Mouse (Mus musculus): ENCODE measurements around the gene C2cd5. TPM values are rescaled to one million over a fixed set of nuclear protein-coding genes. Genes with fewer than 3 reads are reported as not detected.

C2cd5 gene
- polyA plus RNA-seq, 1 experiment from 2014 or later = 43.9 TPM

GRCm38 (mm10) chr6:143137341-143137740 is 37.4 kb upstream of the C2cd5 start:
- H3K27me3 ChIP-seq (replicated peaks) = no peaks in the 10 kb centered on the region
- H3K36me3 ChIP-seq = no peaks in the 10 kb centered on the region
- ATAC-seq (ENCODE audit: low FRiP score) = no peak
- H3K27ac ChIP-seq (replicated peaks) = no peak overlapping the region
- 70% methylated on average over 5 of the region's 5 CpGs for WGBS
- H3K9ac ChIP-seq (replicated peaks) = no peak overlapping the region
- H3K4me2 ChIP-seq = no peak overlapping the region
- H3K4me1 ChIP-seq = no peaks in the 10 kb centered on the region
- H3K9me3 ChIP-seq (replicated peaks) = no peaks in the 10 kb centered on the region
- H3K4me3 ChIP-seq (replicated peaks) = no peak overlapping the region

DNA sequence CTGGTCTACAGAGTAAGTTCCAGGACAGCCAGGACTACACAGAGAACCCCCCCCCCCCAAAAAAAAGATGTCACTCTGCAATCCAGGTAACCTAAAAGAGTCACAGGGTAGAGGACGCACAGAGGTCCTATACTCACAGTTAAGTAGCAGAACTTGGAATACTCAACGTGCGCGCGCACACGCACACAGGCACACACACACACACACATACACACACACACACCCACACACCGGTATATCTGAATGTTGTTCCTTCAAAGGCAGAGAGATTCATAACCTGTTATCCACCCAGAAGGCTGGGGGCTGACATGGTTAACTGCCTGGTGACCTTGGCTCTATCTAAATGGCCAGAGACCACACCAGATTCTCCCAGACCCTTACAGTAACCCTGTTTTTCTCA is 36.7 kb upstream of the C2cd5 start:
- H3K4me2 ChIP-seq = no peak overlapping the region
- no peak overlapping the region for H3K4me3 ChIP-seq (replicated peaks)
- no peak overlapping the region for H3K27ac ChIP-seq (replicated peaks)
- H3K36me3 ChIP-seq = no peaks in the 10 kb centered on the region
- 95% methylated on average over 7 of the region's 7 CpGs for WGBS
- ATAC-seq (ENCODE audit: low FRiP score) = no peak
- no peak overlapping the region for H3K9ac ChIP-seq (replicated peaks)
- H3K27me3 ChIP-seq (replicated peaks) = no peaks in the 10 kb centered on the region
- no peaks in the 10 kb centered on the region for H3K4me1 ChIP-seq
- H3K9me3 ChIP-seq (replicated peaks) = no peaks in the 10 kb centered on the region

DNA sequence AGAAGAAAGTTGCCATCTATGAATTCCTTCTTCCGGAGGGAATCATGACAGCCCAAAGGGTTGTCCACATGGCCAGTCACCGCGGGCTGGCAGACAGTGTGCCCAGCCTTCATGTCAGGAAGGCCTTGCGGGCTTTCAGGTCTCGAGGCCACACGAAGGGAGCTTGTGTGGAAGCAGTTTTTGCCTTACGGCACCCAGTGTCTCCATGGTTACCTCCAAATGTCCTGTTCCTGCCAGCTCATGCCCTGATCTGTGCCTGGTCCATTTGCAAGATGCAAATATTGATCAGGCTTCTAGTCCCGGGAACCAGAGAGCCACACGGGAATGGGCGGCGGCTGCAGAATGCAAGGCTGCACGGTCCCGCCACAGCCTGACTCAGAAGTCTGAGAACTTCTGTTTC is 35.2 kb upstream of the C2cd5 start:
- Histone ChIP-seq H3K9ac (replicated peaks) (no peak overlapping the region), H3K9me3 (replicated peaks) (0 out of 2 replicates have a peak, but pooled peaks cover under 1% of the 10 kb centered on the region), H3K4me3 (replicated peaks) (no peak overlapping the region), H3K4me1 (no peaks in the 10 kb centered on the region), H3K4me2 (no peak overlapping the region), H3K27ac (replicated peaks) (no peak overlapping the region), H3K27me3 (replicated peaks) (no peaks in the 10 kb centered on the region), H3K36me3 (no peaks in the 10 kb centered on the region)
- no peak for ATAC-seq (ENCODE audit: low FRiP score)
- 90% methylated on average over 13 of the region's 13 CpGs for whole genome bisulfite sequencing

DNA sequence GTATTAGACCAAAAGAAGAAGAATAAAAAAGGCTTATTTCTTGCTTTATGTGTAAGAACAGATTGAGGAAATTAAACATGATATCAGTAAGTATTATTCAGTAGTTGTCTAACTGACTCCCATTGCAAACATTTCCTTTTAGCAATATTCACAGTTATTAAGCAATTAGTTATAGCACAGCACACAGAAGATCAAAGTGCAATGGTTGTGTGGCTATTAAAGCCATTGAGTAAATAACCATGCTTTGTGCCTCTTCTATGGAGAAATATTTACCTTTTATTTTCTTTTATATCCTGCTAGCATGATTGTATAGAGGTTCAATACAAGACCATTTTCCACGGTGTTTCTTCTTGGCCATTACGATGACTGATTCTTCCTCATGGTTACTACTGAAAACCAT is 33.2 kb upstream of the C2cd5 start:
- Histone ChIP-seq H3K9ac (replicated peaks) (no peak overlapping the region), H3K9me3 (replicated peaks) (0 out of 2 replicates have a peak, but pooled peaks cover 3% of the 10 kb centered on the region), H3K27me3 (replicated peaks) (no peaks in the 10 kb centered on the region), H3K27ac (replicated peaks) (no peak overlapping the region), H3K36me3 (no peaks in the 10 kb centered on the region), H3K4me1 (no peaks in the 10 kb centered on the region), H3K4me2 (no peak overlapping the region), H3K4me3 (replicated peaks) (no peak overlapping the region)
- no peak for ATAC-seq (ENCODE audit: low FRiP score)
- WGBS = 59% methylated on average over 2 of the region's 2 CpGs

DNA sequence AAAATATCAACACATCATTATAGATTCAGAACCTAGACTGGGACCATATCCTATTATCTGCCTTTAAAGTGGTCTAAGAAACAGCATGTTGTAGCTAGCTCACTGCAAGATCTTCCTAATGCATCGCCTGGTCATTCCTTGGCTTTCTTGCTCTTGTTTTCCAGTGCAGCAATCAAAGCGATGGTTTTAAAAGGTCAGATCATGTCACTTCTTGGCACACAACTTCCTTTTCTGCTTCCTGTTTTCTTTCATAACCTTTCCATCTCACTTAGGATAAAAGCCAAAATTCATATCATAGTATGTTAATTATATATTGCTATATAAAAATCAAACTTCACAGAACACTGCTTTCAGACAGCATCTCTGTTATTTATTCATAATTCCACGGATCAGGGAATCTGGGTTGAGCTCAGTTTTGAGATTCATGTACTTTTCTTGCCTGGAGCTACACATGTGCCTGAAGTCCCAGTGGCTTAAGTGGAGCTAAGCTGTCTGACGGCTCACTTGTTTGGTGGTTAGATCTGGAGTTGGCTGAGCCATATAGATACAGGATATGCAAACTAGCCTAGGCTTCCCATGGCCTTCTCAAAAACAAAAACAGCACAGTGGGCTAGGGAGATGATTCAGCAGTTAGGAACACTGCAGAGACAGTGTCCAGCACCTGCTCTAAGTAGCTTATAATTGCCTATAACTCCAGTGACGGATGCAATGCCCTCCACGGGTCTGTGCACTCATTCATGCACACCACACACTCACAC is 32.1 kb upstream of the C2cd5 start:
- Histone ChIP-seq H3K4me3 (replicated peaks) (no peak overlapping the region), H3K4me1 (no peaks in the 10 kb centered on the region), H3K4me2 (no peak overlapping the region), H3K36me3 (no peaks in the 10 kb centered on the region), H3K9me3 (replicated peaks) (0 out of 2 replicates have a peak, but pooled peaks cover 3% of the 10 kb centered on the region), H3K27ac (replicated peaks) (no peak overlapping the region), H3K27me3 (replicated peaks) (no peaks in the 10 kb centered on the region), H3K9ac (replicated peaks) (no peak overlapping the region)
- ATAC-seq (ENCODE audit: low FRiP score) = no peak
- WGBS = 69% methylated on average over 6 of the region's 6 CpGs

DNA sequence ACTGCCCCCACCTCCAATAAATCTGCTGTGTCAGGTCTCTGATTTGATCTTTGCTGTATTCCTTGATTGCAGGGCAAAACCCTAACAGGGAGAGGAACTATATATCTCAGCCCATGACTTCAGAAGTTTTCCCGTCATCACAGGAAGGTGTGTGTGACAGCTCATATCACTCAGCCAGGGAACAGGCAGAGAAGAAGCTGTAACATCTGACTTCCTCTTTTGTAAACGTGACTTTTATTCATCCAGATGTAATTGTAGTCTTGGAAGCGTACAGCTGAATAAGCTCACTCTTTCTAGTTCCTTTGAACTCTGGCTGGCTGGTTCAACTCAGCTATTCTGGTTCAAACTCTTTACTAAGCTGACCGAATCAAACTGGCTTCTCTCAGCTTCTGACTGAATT is 30.5 kb upstream of the C2cd5 start:
- 88% methylated on average over 4 of the region's 4 CpGs for WGBS
- Histone ChIP-seq H3K9me3 (replicated peaks) (0 out of 2 replicates have a peak, but pooled peaks cover 3% of the 10 kb centered on the region), H3K27ac (replicated peaks) (no peak overlapping the region), H3K9ac (replicated peaks) (no peak overlapping the region), H3K4me1 (no peaks in the 10 kb centered on the region), H3K4me3 (replicated peaks) (no peak overlapping the region), H3K36me3 (no peaks in the 10 kb centered on the region), H3K27me3 (replicated peaks) (no peaks in the 10 kb centered on the region), H3K4me2 (no peak overlapping the region)
- ATAC-seq (ENCODE audit: low FRiP score) = no peak

- H3K27ac ChIP-seq (replicated peaks) = no peak overlapping the region
- H3K9ac ChIP-seq (replicated peaks) = no peak overlapping the region
- H3K27me3 ChIP-seq (replicated peaks) = no peaks in the 10 kb centered on the region
- H3K4me3 ChIP-seq (replicated peaks) = no peak overlapping the region
- H3K4me1 ChIP-seq = no peaks in the 10 kb centered on the region
- ATAC-seq (ENCODE audit: low FRiP score) = no peak
- WGBS = 82% methylated on average over 3 of the region's 3 CpGs
- no peaks in the 10 kb centered on the region for H3K36me3 ChIP-seq
- H3K9me3 ChIP-seq (replicated peaks) = 0 out of 2 replicates have a peak, but pooled peaks cover 3% of the 10 kb centered on the region
- no peak overlapping the region for H3K4me2 ChIP-seq
These were observed 30.0 kb upstream of the C2cd5 start for GRCm38 (mm10) chr6:143129952-143130351.

DNA sequence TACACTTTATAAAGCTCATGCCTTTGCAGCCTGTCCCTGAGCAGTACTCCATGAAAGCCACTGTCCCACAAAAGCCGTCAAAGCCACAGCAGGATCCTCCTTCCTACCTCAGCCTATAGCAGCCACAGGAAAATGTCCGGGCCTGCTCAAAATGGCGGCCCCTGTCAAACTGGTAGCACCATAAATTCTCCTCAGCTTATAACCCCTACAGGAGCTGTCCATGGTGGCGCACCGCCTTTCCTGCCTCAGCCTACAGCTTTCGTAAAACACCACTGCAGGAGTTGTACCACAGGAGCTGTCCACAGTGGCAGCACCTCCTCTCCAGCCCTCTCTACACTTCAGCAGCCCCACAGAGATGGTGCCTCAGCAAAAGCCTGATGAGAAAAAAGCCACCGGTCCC is 29.5 kb upstream of the C2cd5 start:
- no peak for ATAC-seq (ENCODE audit: low FRiP score)

DNA sequence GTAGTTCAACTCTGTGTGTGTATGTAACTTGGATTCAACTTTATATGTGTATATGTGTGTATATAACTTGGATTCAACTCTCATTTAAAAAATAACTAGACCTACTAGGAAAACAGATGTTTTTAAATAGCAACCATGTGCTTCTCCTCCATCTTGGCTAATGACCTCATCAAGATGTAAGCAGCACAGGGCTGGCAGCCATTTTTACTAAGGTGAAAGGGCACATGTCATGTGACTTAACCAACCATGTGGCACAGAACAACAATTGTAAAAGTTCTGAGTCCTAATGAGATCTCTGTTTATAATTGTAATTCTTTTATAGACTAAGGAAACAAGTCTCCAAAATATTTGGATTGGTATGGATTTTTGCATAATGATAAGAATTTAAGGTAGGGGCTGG is 25.8 kb upstream of the C2cd5 start:
- Histone ChIP-seq H3K4me1 (no peaks in the 10 kb centered on the region), H3K9me3 (replicated peaks) (0 out of 2 replicates have a peak, but pooled peaks cover 3% of the 10 kb centered on the region), H3K36me3 (no peaks in the 10 kb centered on the region), H3K9ac (replicated peaks) (no peak overlapping the region), H3K27ac (replicated peaks) (no peak overlapping the region), H3K27me3 (replicated peaks) (no peaks in the 10 kb centered on the region), H3K4me3 (replicated peaks) (no peak overlapping the region), H3K4me2 (no peak overlapping the region)
- ATAC-seq (ENCODE audit: low FRiP score) = no peak

More for the DNA sequence above, 29.5 kb upstream of the C2cd5 start:
- Histone ChIP-seq H3K27me3 (replicated peaks) (no peaks in the 10 kb centered on the region), H3K9ac (replicated peaks) (no peak overlapping the region), H3K4me2 (no peak overlapping the region), H3K4me1 (no peaks in the 10 kb centered on the region), H3K4me3 (replicated peaks) (no peak overlapping the region), H3K27ac (replicated peaks) (no peak overlapping the region), H3K36me3 (no peaks in the 10 kb centered on the region), H3K9me3 (replicated peaks) (0 out of 2 replicates have a peak, but pooled peaks cover 3% of the 10 kb centered on the region)
- 90% methylated on average over 7 of the region's 7 CpGs for WGBS

- ATAC-seq (ENCODE audit: low FRiP score) = no peak
- H3K4me2 ChIP-seq = no peak overlapping the region
- no peak overlapping the region for H3K9ac ChIP-seq (replicated peaks)
- no peaks in the 10 kb centered on the region for H3K36me3 ChIP-seq
- 96% methylated on average over 6 of the region's 6 CpGs for WGBS
- no peaks in the 10 kb centered on the region for H3K4me1 ChIP-seq
- H3K27ac ChIP-seq (replicated peaks) = no peak overlapping the region
- H3K9me3 ChIP-seq (replicated peaks) = no peaks in the 10 kb centered on the region
- no peaks in the 10 kb centered on the region for H3K27me3 ChIP-seq (replicated peaks)
- H3K4me3 ChIP-seq (replicated peaks) = no peak overlapping the region
These were observed 19.4 kb upstream of the C2cd5 start for GRCm38 (mm10) chr6:143119325-143119724.

DNA sequence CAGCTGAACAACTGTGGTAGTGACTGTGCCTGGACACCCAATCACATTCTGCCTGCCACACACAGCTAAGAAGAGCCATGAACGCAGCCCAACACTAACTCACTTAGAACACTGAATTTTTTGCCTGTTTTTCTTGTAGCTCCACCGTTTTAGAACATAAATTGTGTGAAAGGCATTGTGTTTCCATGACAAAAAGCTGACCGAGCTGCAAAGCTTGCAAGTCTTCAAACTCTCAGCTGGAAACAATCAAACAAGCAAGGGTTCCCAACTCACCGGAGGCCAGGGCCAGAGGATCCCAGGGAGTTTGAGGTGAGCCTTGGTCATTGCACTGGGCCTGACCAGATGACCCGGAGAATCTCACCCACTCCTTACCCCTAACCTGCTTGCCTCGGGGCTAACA is 16.8 kb upstream of the C2cd5 start:
- Histone ChIP-seq H3K27me3 (replicated peaks) (no peaks in the 10 kb centered on the region), H3K4me2 (no peak overlapping the region), H3K27ac (replicated peaks) (no peak overlapping the region), H3K9me3 (replicated peaks) (no peaks in the 10 kb centered on the region), H3K9ac (replicated peaks) (no peak overlapping the region), H3K4me3 (replicated peaks) (no peak overlapping the region), H3K4me1 (no peaks in the 10 kb centered on the region), H3K36me3 (no peaks in the 10 kb centered on the region)
- WGBS = 42% methylated on average over 6 of the region's 6 CpGs
- ATAC-seq (ENCODE audit: low FRiP score) = no peak

DNA sequence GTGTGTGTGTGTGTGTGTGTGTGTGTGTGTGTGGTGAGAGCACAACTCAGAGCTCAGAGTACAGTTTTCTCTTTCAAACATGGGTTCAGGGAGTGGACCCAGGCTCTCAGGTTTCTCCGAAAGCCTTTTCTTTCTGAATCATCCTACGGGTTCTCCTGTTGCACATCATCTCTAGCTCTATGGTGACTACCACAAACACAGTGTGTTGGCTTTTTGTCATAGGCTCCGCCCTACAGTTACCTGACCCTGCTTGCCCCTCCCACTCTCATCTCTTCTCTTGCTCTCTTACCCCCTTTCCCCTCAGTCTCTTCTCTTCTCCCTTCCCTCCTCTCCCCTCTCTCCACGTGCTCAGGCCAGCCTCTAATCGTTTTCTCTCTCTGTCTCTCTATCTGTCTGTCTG is 15.6 kb upstream of the C2cd5 start:
- WGBS = 83% methylated on average over 5 of the region's 5 CpGs
- Histone ChIP-seq H3K9ac (replicated peaks) (no peak overlapping the region), H3K9me3 (replicated peaks) (no peaks in the 10 kb centered on the region), H3K27me3 (replicated peaks) (no peaks in the 10 kb centered on the region), H3K36me3 (no peaks in the 10 kb centered on the region), H3K4me2 (no peak overlapping the region), H3K4me1 (no peaks in the 10 kb centered on the region), H3K4me3 (replicated peaks) (no peak overlapping the region), H3K27ac (replicated peaks) (no peak overlapping the region)
- ATAC-seq (ENCODE audit: low FRiP score) = no peak
